Mouse (Mus musculus) C2C12 (cell line): ENCODE results near the gene Afm.

Experiments
- CTCF ChIP-seq: IDR thresholded peaks from one replicate; pipeline ENCODE4 v1.5.1; 2011; ENCODE audit not compliant: control insufficient read depth, insufficient read depth, insufficient read length
- FOSL1 ChIP-seq: IDR thresholded peaks from one replicate; pipeline ENCODE4 v1.8.0; 2011; ENCODE audit warnings: mild to moderate bottlenecking, low read length; ENCODE audit not compliant: poor library complexity, insufficient read depth, severe bottlenecking
- MYOG ChIP-seq: IDR thresholded peaks from one replicate; pipeline ENCODE4 v1.6.1; 2011; ENCODE audit not compliant: control insufficient read depth, insufficient read length; ENCODE audit errors: extremely low read depth
- USF1 ChIP-seq: IDR thresholded peaks from one replicate; pipeline ENCODE4 v1.6.1; 2011; ENCODE audit warnings: low read depth, mild to moderate bottlenecking, control low read depth, moderate library complexity

DNA sequence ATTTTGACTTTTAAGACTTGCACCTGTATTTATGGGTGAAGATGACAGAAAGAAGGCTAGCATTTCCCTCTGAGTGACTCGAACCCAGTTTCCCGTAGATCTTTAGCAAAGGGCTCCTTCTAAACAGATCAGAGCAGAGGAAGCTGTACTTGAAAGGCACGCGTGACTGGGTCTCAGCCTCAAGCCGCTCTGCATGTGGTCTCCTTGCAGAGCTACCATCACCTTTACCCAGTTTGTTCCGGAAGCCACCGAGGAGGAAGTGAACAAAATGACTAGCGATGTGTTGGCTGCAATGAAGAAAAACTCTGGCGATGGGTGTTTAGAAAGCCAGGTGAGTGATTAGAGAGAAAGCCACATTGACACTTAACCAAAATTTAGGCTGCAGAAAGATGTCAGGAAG lies 26.3 kb upstream of the Afm start:
- TF ChIP-seq CTCF = no peak
- TF ChIP-seq USF1 = no peak
- TF ChIP-seq FOSL1 = no peak
- TF ChIP-seq MYOG = no peak
